Mouse (Mus musculus) heart, embryonic 13.5 days (tissue): Measurements from ENCODE around the gene Tecpr2. TPM values are rescaled to one million over a fixed set of nuclear protein-coding genes. Genes with fewer than 3 reads are reported as not detected.
"Not testable (repeated sequence)": the region's sequence is repeated elsewhere in the genome, so short reads cannot be mapped to it uniquely, and the experiment has no call there.

Experiments used
- ATAC-seq: fragments of 200-750 bp; cut with Nextera tagmentation; 2 replicates; pipeline ENCODE4 v1.8.0; 2017; ENCODE audit warnings: moderate TSS enrichment; ENCODE audit not compliant: insufficient number of reproducible peaks, low FRiP score, low TSS enrichment; ENCODE audit errors: extremely low read depth
- H3K27ac ChIP-seq: fragments of 300-500 bp; sonication (generic); replicated peaks from 2 replicates; pipeline ENCODE4 v1.5.1; 2015; ENCODE audit warnings: moderate library complexity, mild to moderate bottlenecking, inconsistent platforms
- H3K27me3 ChIP-seq: fragments of 300-500 bp; sonication (generic); replicated peaks from 2 replicates; pipeline ENCODE4 v1.6.1; 2015; ENCODE audit warnings: mild to moderate bottlenecking, inconsistent platforms
- H3K36me3 ChIP-seq: fragments of 300-500 bp; sonication (generic); 2 replicates; pipeline ENCODE4 v1.6.1; 2015; ENCODE audit warnings: mild to moderate bottlenecking, inconsistent platforms
- H3K4me1 ChIP-seq: fragments of 300-500 bp; sonication (generic); 2 replicates; pipeline ENCODE4 v1.6.1; 2015; ENCODE audit warnings: inconsistent platforms
- H3K4me2 ChIP-seq: fragments of 300-500 bp; sonication (generic); 2 replicates; pipeline ENCODE4 v1.6.1; 2015; ENCODE audit warnings: inconsistent platforms, mild to moderate bottlenecking, moderate library complexity
- H3K4me3 ChIP-seq: fragments of 300-500 bp; sonication (generic); 2 replicates; pipeline ENCODE4 v1.5.1; 2015; ENCODE audit warnings: moderate library complexity, mild to moderate bottlenecking, inconsistent platforms
- H3K9ac ChIP-seq: fragments of 300-500 bp; sonication (generic); 2 replicates; pipeline ENCODE4 v1.6.1; 2015; ENCODE audit warnings: inconsistent platforms, mild to moderate bottlenecking, moderate library complexity
- H3K9me3 ChIP-seq: fragments of 300-500 bp; sonication (generic); 2 replicates; pipeline ENCODE4 v1.6.1; 2016; ENCODE audit warnings: inconsistent platforms
- WGBS: fragments of 180-500 bp; shearing (Covaris S2); methylation state at CpG from one replicate; pipeline ENCODE4 v1.1.7; 2015; ENCODE audit warnings: mixed read lengths; 5-methylcytosine and 5-hydroxymethylcytosine counted together
- polyA plus RNA-seq: library from polyadenylated mRNA; unstranded; fragments of >200 nt; fragmentation: Nextera tagmentation; extraction: Ambion mirVana; gene quantifications from 2 replicates; pipeline ENCODE4 v1.2.1, GENCODE M21; 2015

The Tecpr2 gene
- polyA plus RNA-seq, 1 experiment from 2014 or later = 2.9 TPM

DNA sequence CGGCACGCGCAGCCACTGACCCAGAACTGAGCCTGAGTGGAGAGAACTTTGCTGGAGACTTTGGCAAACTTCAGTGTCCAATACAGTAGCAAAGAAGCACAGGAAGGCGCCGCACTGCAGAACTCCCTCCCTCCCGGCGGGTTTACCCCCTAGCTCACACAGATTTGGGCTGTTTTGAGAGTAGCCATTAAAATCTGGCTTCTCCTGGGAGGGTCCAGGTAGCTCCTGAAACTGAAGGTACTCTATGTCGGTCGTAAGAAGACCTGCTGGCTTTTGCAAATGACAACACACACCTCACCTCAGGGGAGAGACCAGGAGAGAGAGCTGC is 38.2 kb upstream of the Tecpr2 start:
- Histone ChIP-seq H3K4me1 (peaks cover 32% of the 10 kb centered on the region), H3K27ac (peak overlapping the region; percentile 77), H3K9me3 (no peaks in the 10 kb centered on the region), H3K4me2 (peak overlapping the region; percentile 89), H3K4me3 (peak overlapping the region; percentile 93), H3K27me3 (peaks cover 4% of the 10 kb centered on the region), H3K9ac (peak overlapping the region; percentile 96), H3K36me3 (peaks cover 12% of the 10 kb centered on the region)
- ATAC-seq = no peak
- WGBS = 7% methylated on average over 9 of the region's 9 CpGs

DNA sequence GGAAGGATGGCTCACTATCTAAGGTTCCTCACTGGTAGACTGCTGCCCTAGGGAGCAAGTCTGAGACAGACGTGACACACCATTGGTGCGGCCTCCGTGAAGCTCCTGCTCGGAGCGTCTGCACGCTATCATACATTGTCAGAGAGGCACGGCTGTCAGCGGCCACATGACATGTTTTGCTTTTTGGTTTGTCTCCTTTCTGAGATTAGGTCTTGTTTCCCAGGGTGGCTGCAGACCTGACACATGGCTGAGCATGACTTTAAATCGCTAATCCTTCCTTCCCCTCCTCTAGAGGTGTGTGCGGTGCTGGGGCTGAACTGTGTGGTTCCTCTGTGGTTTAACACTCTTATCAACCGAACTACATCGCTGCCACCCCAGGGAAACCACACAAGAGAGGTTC is 37.6 kb upstream of the Tecpr2 start:
- Histone ChIP-seq H3K4me1 (peaks cover 27% of the 10 kb centered on the region), H3K36me3 (peaks cover 17% of the 10 kb centered on the region), H3K4me2 (peak overlapping the region; percentile 89), H3K27me3 (peaks cover 4% of the 10 kb centered on the region), H3K4me3 (peak overlapping the region; percentile 93), H3K27ac (no peak overlapping the region; the same call in 1 of the 2 replicates), H3K9me3 (no peaks in the 10 kb centered on the region), H3K9ac (peak overlapping the region; percentile 96)
- 25% methylated on average over 12 of the region's 12 CpGs for WGBS
- no peak for ATAC-seq

DNA sequence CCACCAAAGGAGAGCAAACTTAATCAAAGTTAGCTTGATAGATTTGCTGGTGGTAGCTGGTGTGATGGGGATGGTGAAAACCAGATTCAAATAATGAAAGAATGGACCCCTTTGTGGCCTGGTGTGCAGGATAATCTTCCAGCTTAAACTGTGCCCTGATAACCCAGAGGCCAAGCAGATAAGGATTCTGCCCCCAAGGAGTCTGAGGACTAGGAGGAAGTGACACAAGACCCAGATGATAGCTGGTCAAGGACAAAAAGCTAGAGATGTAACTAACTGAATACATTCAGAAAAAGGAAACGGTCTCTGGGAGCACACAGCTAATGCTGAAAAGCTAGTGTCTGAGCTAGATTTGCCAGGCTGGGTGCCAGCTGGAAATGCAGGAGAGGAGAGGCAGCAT is 37.1 kb upstream of the Tecpr2 start:
- peaks cover 22% of the 10 kb centered on the region for H3K36me3 ChIP-seq
- 67% methylated on average over 1 of the region's 1 CpGs for WGBS
- H3K4me2 ChIP-seq = peak overlapping the region; percentile 89; the same call in 1 of the 2 replicates
- peaks cover 4% of the 10 kb centered on the region for H3K27me3 ChIP-seq
- no peaks in the 10 kb centered on the region for H3K9me3 ChIP-seq
- no peak for ATAC-seq
- H3K4me3 ChIP-seq = no peak overlapping the region
- H3K27ac ChIP-seq = no peak overlapping the region
- peaks cover 26% of the 10 kb centered on the region for H3K4me1 ChIP-seq
- peak overlapping the region; percentile 96 for H3K9ac ChIP-seq

DNA sequence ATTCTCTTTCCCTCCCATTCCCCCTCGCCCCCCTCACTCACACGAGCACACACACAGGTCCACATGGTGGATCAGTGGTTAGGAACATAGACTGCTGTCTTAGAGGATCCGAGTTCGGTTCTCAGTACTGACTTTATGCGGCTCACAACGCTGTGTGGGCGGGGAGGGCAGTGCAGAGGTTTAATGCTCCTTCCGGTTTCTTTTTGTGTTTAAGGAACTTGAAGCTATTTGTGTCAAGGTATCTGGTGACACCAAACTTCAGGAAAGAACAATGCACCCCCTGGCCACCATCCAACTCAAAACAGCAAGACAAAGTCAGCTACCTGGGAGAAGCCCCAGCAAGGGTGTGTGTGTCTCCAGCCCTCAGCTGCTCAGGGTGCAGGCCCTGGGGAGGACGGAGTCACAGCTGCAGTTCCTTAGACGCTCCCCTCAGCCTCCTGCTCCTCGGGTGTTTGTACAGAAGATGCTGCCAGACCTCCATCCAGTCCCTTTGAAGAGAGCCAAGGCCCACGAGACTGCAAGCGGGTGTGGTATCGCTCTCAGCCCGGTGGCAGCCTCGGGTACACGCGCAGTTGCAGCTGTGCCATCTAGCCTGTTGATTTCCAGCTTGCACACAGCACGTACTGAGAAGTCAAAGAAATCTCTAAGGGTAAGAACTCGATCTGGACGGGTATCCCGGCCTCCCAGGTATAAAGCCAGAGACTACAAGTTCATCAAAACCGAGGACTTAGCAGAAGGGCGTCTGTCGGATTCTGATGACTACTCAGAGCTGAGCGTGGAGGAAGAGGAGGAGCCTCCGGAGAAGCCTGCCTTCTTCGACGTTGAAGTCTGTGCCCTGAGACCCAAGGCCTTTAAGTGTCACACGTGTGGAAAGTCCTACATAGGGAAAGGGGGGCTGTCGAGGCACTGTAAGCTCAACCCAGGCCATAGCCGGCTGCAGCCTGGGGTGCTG is 34.0 kb upstream of the Tecpr2 start:
- 81% methylated on average over 32 of the region's 32 CpGs for WGBS
- H3K9ac ChIP-seq = no peak overlapping the region
- H3K4me2 ChIP-seq = no peak overlapping the region
- no peaks in the 10 kb centered on the region for H3K9me3 ChIP-seq
- peaks cover 37% of the 10 kb centered on the region for H3K36me3 ChIP-seq
- peaks cover 24% of the 10 kb centered on the region for H3K4me1 ChIP-seq
- ATAC-seq = no peak
- H3K27me3 ChIP-seq = no peaks in the 10 kb centered on the region
- H3K4me3 ChIP-seq = no peak overlapping the region
- H3K27ac ChIP-seq = no peak overlapping the region

DNA sequence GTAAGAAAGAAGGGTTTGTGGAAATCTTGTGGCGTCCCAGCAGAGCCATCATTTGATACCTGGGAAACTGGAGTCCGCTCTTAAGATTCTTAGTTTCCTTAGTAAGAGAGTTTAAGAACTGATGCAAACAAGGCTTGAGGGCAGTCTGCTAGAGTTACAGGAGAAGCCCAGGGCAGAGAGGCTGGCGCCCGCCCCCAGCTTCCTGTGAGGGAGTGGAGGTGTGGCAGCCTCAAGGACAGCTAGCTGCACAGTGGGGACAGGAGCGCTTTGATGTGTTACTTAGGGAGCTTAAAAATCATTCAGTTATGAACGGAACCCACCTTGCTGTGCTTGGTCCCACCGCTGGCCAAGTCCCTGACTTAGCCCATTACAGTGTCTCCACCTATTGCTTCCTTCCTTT is 31.9 kb upstream of the Tecpr2 start:
- no peak overlapping the region for H3K27ac ChIP-seq
- H3K4me2 ChIP-seq = no peak overlapping the region
- H3K9ac ChIP-seq = no peak overlapping the region
- no peaks in the 10 kb centered on the region for H3K9me3 ChIP-seq
- H3K27me3 ChIP-seq = no peaks in the 10 kb centered on the region
- no peak overlapping the region for H3K4me3 ChIP-seq
- peaks cover 52% of the 10 kb centered on the region for H3K36me3 ChIP-seq
- no peak for ATAC-seq
- WGBS = 73% methylated on average over 7 of the region's 7 CpGs
- peaks cover 7% of the 10 kb centered on the region for H3K4me1 ChIP-seq

DNA sequence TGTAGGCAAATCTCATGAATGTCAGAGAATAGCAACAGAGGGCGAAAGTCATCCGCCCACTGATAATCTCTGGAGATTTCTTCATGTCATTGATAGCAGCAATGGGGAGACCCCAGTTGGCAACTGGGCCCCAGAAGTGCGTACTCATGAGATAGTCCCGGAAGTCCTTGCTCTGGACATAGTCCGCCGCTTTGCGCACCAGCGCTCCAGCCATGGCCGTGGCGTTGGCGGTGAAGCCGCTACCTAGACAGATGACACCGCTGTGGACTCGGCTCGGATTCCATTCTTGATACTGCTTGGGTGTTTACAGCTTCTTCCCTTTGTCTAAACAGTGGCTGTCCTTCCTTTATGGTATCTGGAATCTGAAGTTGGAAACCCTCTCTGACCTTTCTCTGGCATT is 30.4 kb upstream of the Tecpr2 start:
- H3K9ac ChIP-seq, H3K9me3 ChIP-seq, H3K27ac ChIP-seq, H3K4me1 ChIP-seq, H3K27me3 ChIP-seq, H3K4me2 ChIP-seq, ATAC-seq, H3K4me3 ChIP-seq: not testable (repeated sequence)
- 91% methylated on average over 15 of the region's 15 CpGs for WGBS
- peaks cover 57% of the 10 kb centered on the region for H3K36me3 ChIP-seq

DNA sequence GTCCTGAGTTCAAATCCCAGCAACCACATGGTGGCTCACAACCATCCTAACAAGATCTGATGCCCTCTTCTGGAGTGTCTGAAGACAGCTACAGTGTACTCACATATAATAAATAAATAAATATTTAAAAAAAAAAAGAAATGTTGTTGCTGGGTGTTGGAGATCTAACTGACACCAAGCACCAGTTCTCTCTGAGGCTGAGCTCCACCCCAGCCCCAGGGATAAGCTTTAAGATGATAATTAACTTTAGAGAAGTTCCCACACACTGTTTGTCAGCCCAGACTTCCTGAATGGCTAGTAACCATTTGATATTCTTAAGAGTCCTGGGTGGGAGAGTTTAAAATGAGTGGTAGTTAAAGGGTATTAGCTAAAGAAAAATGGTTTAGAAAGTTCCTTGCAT is 28.8 kb upstream of the Tecpr2 start:
- Histone ChIP-seq H3K9me3 (no peaks in the 10 kb centered on the region), H3K9ac (no peak overlapping the region), H3K27me3 (no peaks in the 10 kb centered on the region), H3K4me3 (no peak overlapping the region), H3K4me1 (peaks cover 5% of the 10 kb centered on the region; the same call in 1 of the 2 replicates), H3K27ac (no peak overlapping the region), H3K36me3 (peaks cover 66% of the 10 kb centered on the region), H3K4me2 (no peak overlapping the region)
- ATAC-seq = no peak

DNA sequence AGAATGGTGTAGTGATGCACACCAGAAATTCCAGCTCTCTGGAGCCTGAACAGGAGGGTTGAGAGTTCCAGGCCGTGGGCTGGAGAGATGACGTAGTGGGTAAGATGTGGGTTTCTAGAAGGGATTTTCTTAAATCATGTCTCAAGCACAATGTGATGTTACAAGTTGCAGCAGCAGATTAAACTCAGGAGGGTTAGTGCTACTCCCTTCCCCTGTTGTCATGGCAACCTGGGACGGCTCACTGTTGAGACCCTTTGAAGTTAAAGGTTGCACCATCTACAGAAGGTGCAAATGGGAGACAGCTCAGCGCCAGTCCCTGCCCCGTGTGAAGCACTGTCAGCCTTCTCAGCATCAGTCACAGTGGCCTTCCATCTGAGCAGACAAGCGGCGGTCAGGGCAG is 27.8 kb upstream of the Tecpr2 start:
- 54% methylated on average over 7 of the region's 7 CpGs for WGBS
- ATAC-seq = no peak
- no peak overlapping the region for H3K4me3 ChIP-seq
- no peak overlapping the region for H3K27ac ChIP-seq
- H3K36me3 ChIP-seq = peaks cover 66% of the 10 kb centered on the region
- no peak overlapping the region for H3K4me2 ChIP-seq
- H3K27me3 ChIP-seq = no peaks in the 10 kb centered on the region
- no peaks in the 10 kb centered on the region for H3K9me3 ChIP-seq
- peaks cover 5% of the 10 kb centered on the region; the same call in 1 of the 2 replicates for H3K4me1 ChIP-seq
- no peak overlapping the region for H3K9ac ChIP-seq

DNA sequence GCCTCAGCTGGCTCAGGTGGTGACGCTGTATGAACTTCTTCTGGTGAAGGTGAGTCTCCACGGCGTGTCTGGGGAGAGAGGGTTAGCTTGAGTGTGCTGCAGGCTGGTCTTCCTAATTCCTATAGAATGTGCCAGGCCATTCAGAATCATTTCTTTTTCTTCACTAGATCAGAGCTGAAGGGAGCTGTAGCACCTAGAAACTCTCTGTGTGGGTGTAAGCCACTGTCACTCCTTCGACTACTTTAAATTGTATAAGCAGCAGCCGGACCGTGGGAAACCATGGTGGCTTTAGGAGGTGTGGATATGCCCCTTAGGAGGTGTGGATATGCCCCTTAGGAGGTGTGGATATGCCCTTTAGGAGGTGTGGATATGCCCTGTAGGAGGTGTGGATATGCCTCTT is 25.1 kb upstream of the Tecpr2 start:
- H3K9me3 ChIP-seq = no peaks in the 10 kb centered on the region
- H3K4me2 ChIP-seq = no peak overlapping the region
- H3K27me3 ChIP-seq = no peaks in the 10 kb centered on the region
- peaks cover 82% of the 10 kb centered on the region for H3K36me3 ChIP-seq
- H3K4me3 ChIP-seq = no peak overlapping the region
- 80% methylated on average over 6 of the region's 6 CpGs for WGBS
- no peak for ATAC-seq
- no peak overlapping the region for H3K9ac ChIP-seq
- H3K4me1 ChIP-seq = no peaks in the 10 kb centered on the region
- H3K27ac ChIP-seq = no peak overlapping the region

DNA sequence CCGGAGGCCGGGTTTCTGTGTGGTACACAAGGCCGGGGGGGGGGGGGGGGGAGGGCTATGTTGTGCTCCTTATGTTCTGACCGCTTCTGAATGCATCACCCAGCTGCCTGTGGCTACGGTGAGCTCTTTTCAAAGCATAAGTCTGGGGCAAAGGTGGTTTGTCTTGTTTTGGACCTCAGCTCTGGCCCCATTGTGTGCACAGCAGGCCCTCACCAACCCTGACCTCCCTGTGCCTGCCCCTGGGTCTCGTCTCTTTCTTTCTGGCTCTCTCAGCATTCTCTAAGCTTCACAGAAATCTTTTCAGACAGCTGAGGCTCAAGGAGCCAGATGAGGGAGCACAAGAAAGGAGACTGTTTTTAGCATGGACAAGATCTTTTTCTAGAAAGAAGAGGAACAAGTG is 23.5 kb upstream of the Tecpr2 start:
- ATAC-seq = no peak
- Histone ChIP-seq H3K9me3 (no peaks in the 10 kb centered on the region), H3K4me1 (no peaks in the 10 kb centered on the region), H3K4me3 (no peak overlapping the region), H3K27me3 (no peaks in the 10 kb centered on the region), H3K4me2 (no peak overlapping the region), H3K9ac (no peak overlapping the region), H3K27ac (no peak overlapping the region), H3K36me3 (peaks cover 85% of the 10 kb centered on the region)
- 70% methylated on average over 6 of the region's 6 CpGs for WGBS

DNA sequence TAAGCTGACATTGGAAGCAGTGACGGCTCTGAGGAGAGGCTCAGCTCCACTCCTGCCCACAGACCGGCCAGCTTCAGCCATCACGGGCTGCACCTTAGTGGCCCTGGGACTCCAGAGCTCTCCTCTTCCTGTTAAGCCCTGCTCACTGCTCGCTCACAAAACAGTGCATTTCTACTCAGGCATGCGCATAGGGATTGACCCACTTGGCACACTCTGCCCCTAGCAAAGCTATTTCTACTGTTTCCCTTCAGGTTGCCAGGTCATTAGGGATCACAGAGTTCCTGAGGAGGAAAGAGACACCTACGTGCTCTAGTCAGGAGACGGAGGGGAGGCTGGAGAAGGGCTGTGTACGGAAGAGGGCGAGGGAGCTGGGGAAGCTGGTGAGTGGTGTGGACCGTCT is 23.1 kb upstream of the Tecpr2 start:
- Histone ChIP-seq H3K4me3 (no peak overlapping the region), H3K27me3 (no peaks in the 10 kb centered on the region), H3K4me1 (no peaks in the 10 kb centered on the region), H3K4me2 (no peak overlapping the region), H3K36me3 (peaks cover 86% of the 10 kb centered on the region), H3K9ac (no peak overlapping the region), H3K9me3 (no peaks in the 10 kb centered on the region), H3K27ac (no peak overlapping the region)
- 87% methylated on average over 10 of the region's 10 CpGs for WGBS
- ATAC-seq = no peak

DNA sequence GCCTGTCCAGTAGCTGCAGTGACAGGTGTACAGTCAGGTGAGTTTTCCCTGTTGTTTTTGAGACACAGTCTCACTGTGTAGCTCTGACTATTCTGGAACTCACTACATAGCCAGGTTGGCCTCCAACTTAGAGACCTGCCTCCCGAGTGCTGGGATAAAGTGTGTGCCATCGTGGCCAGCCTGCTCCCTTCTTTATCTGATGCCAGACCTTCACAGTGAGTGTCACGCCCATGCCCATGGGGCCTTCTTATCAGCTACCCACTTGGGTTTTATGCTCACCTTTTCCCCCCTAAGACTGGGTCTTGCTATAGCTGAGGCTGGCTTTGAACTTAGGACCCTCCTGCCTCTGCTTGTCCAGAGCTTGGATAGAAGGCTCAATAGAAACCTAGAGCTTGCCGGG is 19.0 kb upstream of the Tecpr2 start:
- Histone ChIP-seq H3K9me3 (no peaks in the 10 kb centered on the region), H3K4me3 (no peak overlapping the region), H3K9ac (no peak overlapping the region), H3K4me1 (no peaks in the 10 kb centered on the region), H3K27ac (no peak overlapping the region), H3K27me3 (no peaks in the 10 kb centered on the region), H3K4me2 (no peak overlapping the region), H3K36me3 (peaks cover 95% of the 10 kb centered on the region)
- WGBS = 79% methylated on average over 4 of the region's 4 CpGs
- ATAC-seq = no peak
